Mouse (Mus musculus) ES-E14 (cell line): ENCODE results near the gene Gm11011. TPM values are rescaled to one million over a fixed set of nuclear protein-coding genes. Genes with fewer than 3 reads are reported as not detected.

Experiments
- DNase-seq: peaks from one replicate; pipeline ENCODE4 v3.0.0-alpha.2; 2013; ENCODE audit warnings: low read depth, low spot score
- H3K27ac ChIP-seq: 2 replicates; pipeline ENCODE4 v1.5.1; 2012; ENCODE audit warnings: low read depth, mild to moderate bottlenecking, low read length, moderate library complexity, mixed read lengths; ENCODE audit not compliant: poor library complexity, insufficient read depth, severe bottlenecking
- H3K36me3 ChIP-seq: 2 replicates; pipeline ENCODE4 v1.6.1; 2012; ENCODE audit warnings: mild to moderate bottlenecking, low read length, moderate library complexity, mixed read lengths; ENCODE audit not compliant: control insufficient read depth, poor library complexity, insufficient read depth, severe bottlenecking
- H3K4me1 ChIP-seq, 2 experiments: fragments of 150-350 bp in 1 of 2; sonication (generic) in 1 of 2; 2 replicates each; pipeline ENCODE4 v1.6.1; 2012; ENCODE audit warnings: low read length in 2 of 2, mild to moderate bottlenecking in 1 of 2, mixed read lengths in 1 of 2; ENCODE audit not compliant: control insufficient read depth in 2 of 2, insufficient read depth in 2 of 2, poor library complexity in 1 of 2
- H3K4me3 ChIP-seq, 2 experiments: fragments of 150-350 bp in 1 of 2; sonication (generic) in 1 of 2; 2 replicates each; pipeline ENCODE4 v1.5.1; 2012; ENCODE audit warnings: low read length in 2 of 2, low read depth in 1 of 2, mild to moderate bottlenecking in 1 of 2, mixed read lengths in 1 of 2; ENCODE audit not compliant: insufficient read depth in 1 of 2, poor library complexity in 1 of 2, severe bottlenecking in 1 of 2
- H3K9ac ChIP-seq: 2 replicates; pipeline ENCODE4 v1.6.1; 2012; ENCODE audit warnings: low read depth, mild to moderate bottlenecking, low read length, mixed read lengths; ENCODE audit not compliant: poor library complexity, insufficient read depth, severe bottlenecking
- H3K9me3 ChIP-seq: fragments of 150-350 bp; sonication (generic); 2 replicates; pipeline ENCODE4 v1.6.1; 2012; ENCODE audit warnings: low read depth, mild to moderate bottlenecking, low read length; ENCODE audit not compliant: control insufficient read depth, insufficient read depth
- CHD2 ChIP-seq: IDR thresholded peaks from 2 replicates; pipeline ENCODE4 v1.6.1; 2014; ENCODE audit warnings: mild to moderate bottlenecking, low read depth, low read length, inconsistent platforms
- HCFC1 ChIP-seq: IDR thresholded peaks from 2 replicates; pipeline ENCODE4 v1.6.1; 2012; ENCODE audit warnings: low read length, inconsistent platforms, borderline replicate concordance; ENCODE audit not compliant: insufficient read depth
- MAFK ChIP-seq: IDR thresholded peaks from 2 replicates; pipeline ENCODE4 v1.6.1; 2014; ENCODE audit warnings: mild to moderate bottlenecking, low read depth, low read length, inconsistent platforms; ENCODE audit not compliant: insufficient read depth
- ZC3H11A ChIP-seq: IDR thresholded peaks from 2 replicates; pipeline ENCODE4 v1.6.1; 2012; ENCODE audit warnings: low read depth, mild to moderate bottlenecking, inconsistent platforms, low read length, borderline replicate concordance
- ZNF384 ChIP-seq: IDR thresholded peaks from 2 replicates; pipeline ENCODE4 v1.6.1; 2012; ENCODE audit warnings: low read depth, low read length, inconsistent platforms
- in situ Hi-C, 2 experiments: fragments of 600-800 bp; cut with MboI; formaldehyde crosslinking; loops; one replicate each; pipeline ENCODE4 v1.15.1; 2025; ENCODE audit warnings: low sequenced_read_pairs in 2 of 2, inconsistent platforms in 1 of 2; ENCODE audit not compliant: unreplicated experiment in 2 of 2
- total RNA-seq: library from RNA; depleted of rRNA; stranded (reverse); fragments of 300-350 nt; gene quantifications from 2 replicates; pipeline ENCODE4 v1.2.3, GENCODE M21; 2012

Gm11011 gene
- total RNA-seq, 1 experiment, result not detected

DNA sequence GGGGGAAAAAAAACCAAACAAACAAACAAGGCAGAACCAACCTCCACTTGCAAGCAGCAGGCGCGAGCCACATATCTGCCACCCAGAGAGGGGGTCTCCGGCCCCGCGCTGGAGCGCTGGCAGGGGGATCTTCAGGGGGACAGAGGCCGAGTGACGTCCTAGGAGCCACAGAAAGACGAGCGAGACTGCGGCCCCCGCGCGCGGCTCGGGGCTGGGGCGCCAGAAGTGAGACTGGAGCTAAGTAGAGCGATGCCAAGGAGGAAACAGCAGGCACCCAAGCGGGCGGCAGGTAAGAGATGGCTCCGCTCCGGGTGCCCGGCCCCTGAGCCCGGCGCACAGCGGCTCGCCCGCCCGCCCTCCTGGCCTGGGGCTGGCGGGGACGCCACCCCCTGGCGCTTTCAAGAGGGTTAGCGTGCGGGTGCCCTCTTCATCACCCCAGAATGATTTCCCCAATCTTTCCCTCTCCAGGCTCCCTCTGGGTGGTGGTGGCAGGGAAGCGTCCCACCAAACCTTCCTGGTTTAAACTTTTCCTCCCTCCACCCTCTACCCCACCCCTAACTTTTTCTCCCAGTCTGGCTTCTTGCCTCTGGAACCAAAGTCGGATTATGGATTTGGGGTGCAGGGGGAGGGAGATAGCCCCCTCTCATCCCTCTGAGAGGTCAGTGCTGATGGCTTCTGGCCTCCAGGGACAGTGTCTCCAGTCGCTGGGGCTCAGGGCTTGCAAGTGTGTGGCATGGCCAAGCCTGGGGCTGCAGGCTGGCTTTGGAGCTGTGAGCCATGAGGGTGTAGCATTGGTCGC, 46.1 kb upstream of the Gm11011 start:
- no peak for TF ChIP-seq CHD2
- TF ChIP-seq ZNF384, result no peak
- TF ChIP-seq MAFK, result no peak
- TF ChIP-seq HCFC1, result no peak
- TF ChIP-seq ZC3H11A, result no peak
- H3K27ac ChIP-seq, result no peak overlapping the region

DNA sequence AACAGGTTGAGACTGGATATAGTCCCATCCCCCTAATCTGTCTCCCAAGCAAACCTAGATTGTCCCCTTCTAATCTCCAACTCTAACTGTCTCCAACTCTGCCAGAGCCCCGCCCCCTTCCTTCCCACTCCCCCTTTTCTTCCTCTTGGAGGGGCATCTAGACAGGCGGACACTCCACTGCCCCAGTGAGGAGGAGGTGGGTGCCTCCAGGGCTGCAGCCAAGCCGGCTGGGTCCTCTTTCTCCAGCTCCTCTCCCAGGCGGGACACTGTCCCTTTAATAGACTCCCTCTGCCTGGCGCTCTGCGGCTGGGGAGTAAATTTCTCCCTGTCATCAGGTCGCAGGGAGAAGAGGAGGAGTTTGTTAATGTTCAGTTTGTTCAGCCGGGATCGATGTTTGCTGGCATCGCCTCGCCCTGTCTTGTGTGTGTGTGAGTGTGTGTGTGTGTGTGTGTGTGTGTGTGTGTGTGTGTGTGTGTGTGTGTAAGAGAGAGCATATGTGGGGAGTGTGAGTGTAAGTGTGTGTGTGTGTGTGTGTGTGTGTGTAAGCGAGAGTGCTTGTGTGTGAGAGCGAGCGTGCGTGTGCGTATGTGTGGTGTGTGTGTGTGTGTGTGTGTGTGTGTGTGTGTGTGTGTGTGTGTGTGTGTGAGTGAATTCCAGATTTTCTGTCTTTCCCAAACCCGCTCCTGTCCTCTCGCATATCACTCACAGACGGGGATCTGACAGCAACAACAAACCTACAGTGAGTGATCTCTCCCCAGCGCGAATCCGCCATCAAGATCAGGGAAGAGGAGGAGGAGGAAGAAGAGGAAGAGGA, 45.0 kb upstream of the Gm11011 start, which contains the start of gene Tshz2:
TSS of gene Tshz2 (plus strand) at position 676 of the 814 bp plus-strand sequence.
- H3K36me3 ChIP-seq, result no peaks in the 10 kb centered on the region
- in situ Hi-C loops, result no loop called here
- peaks cover 0 to 2% of the 10 kb centered on the region in 2 experiments; a peak in 2 of 4 replicates for H3K4me1 ChIP-seq
- no peak for DNase-seq
- no peak within 1 kb of the TSS for H3K27ac ChIP-seq
- H3K4me3 ChIP-seq, result peak within 1 kb of the TSS; percentile 64 to 67
- TF ChIP-seq ZC3H11A (no peak), MAFK (no peak), ZNF384 (no peak)
- H3K9me3 ChIP-seq, result no peaks in the 10 kb centered on the region
- peak within 1 kb of the TSS; percentile 54 for H3K9ac ChIP-seq

More for the DNA sequence above, 46.1 kb upstream of the Gm11011 start:
- H3K4me1 ChIP-seq, result peaks cover 0 to 2% of the 10 kb centered on the region in 2 experiments; a peak in 2 of 4 replicates
- peak overlapping the region; percentile 54 for H3K9ac ChIP-seq
- H3K4me3 ChIP-seq, result peak overlapping the region; percentile 64 to 67
- no peaks in the 10 kb centered on the region for H3K9me3 ChIP-seq
- no peaks in the 10 kb centered on the region for H3K36me3 ChIP-seq
- in situ Hi-C loops, result no loop called here
- no peak for DNase-seq

DNA sequence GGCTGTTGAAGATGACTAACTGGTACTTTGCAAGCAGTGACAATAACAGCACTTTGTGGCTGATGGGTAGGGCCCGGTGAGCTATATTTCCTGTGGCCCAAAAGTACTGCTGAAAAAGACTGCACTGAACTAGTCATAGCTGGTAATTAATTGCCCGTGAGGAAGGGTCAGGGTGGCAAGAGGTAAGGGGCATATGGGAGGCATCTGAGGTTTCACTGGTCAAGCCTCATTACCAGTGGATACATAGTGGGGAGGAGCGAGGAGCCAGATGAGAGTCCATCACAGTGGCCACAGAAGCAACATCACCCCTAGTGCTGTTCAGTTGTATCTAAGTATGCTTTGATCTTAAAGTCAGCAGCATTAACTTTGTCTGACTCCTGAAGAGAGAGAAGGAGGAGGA, 42.5 kb upstream of the Gm11011 start:
- no peaks in the 10 kb centered on the region for H3K36me3 ChIP-seq
- no peak overlapping the region for H3K4me3 ChIP-seq
- H3K27ac ChIP-seq, result no peak overlapping the region
- peaks cover 0 to 2% of the 10 kb centered on the region in 2 experiments; a peak in 2 of 4 replicates for H3K4me1 ChIP-seq
- TF ChIP-seq HCFC1 (no peak), CHD2 (no peak), ZNF384 (no peak)
- DNase-seq, result no peak
- H3K9ac ChIP-seq, result no peak overlapping the region
- in situ Hi-C loops, result no loop called here
- no peaks in the 10 kb centered on the region for H3K9me3 ChIP-seq

DNA sequence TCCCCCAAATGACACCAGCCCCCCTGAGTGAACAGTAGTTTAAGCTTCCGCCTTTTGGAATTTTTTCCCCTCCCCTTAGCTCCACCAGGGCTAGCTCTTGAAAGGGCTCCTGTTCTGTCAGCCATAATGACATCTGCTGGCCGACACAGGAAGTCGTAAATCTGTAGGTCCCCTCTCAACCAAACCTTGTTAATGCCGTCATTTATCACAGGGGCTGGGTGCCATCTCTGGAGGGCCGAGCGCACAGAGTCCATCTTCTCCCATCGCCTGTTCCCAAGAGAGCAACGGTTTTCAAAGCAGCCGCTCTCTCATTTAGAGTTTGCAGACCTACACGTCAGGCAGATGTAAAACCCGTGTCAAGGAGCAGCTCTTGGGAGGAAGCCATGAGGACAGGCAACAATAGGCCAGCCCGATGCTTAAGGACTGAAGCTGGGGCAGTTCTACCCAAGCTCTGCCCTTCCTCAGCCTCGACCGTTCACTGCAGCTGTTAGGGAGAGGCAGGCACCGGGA, 33.7 kb upstream of the Gm11011 start:
- TF ChIP-seq ZC3H11A (no peak), ZNF384 (no peak), MAFK (no peak), HCFC1 (no peak), CHD2 (no peak)
- no peaks in the 10 kb centered on the region for H3K4me1 ChIP-seq
- in situ Hi-C loops, result no loop called here
- no peak overlapping the region for H3K4me3 ChIP-seq
- no peak for DNase-seq
- no peaks in the 10 kb centered on the region for H3K9me3 ChIP-seq
- no peak overlapping the region for H3K27ac ChIP-seq
- no peaks in the 10 kb centered on the region for H3K36me3 ChIP-seq
- no peak overlapping the region for H3K9ac ChIP-seq
